Mouse (Mus musculus) olfactory bulb, adult 2 months (tissue): Measurements from ENCODE around the gene Slc12a3.

Experiments used
- CTCF ChIP-seq: fragments of 200-500 bp; IDR thresholded peaks from 2 replicates; pipeline ENCODE4 v1.5.1; 2012; ENCODE audit warnings: low read depth, mild to moderate bottlenecking, low read length, moderate library complexity; ENCODE audit not compliant: insufficient read depth
- POLR2A ChIP-seq: fragments of 200-500 bp; IDR thresholded peaks from 2 replicates; pipeline ENCODE4 v1.6.1; 2012; ENCODE audit warnings: mild to moderate bottlenecking, low read depth, low read length, moderate library complexity; ENCODE audit not compliant: insufficient read depth

- TF ChIP-seq CTCF (no peak), POLR2A (no peak)
Measured at GRCm38 (mm10) chr8:94354069-94354531, 25.1 kb downstream of the Slc12a3 start.
